Mouse (Mus musculus): ENCODE measurements around the gene Adamts16.

GRCm38 (mm10) chr13:70684976-70685609 is 156.5 kb downstream of the Adamts16 start:
- TF ChIP-seq CTCF (IDR thresholded peaks at IDR 0.05; ENCODE audit: low read depth, low read length) (no peak), GATA1 (IDR thresholded peaks at IDR 0.05; ENCODE audit: borderline replicate concordance, low read length) (no peak)
